Mouse (Mus musculus) CD4-positive, CD25-positive, alpha-beta regulatory T cell, adult 4 months (primary cell): ENCODE measurements around the gene AI837181. TPM values are rescaled to one million over a fixed set of nuclear protein-coding genes. Genes with fewer than 3 reads are reported as not detected.

ENCODE experiments used
- ATAC-seq: one replicate; pipeline ENCODE4 v1.8.0; 2017
- polyA plus RNA-seq, 2 experiments: library from polyadenylated mRNA; unstranded; fragments of 100-300 nt; shearing (Covaris generic); gene quantifications; one replicate each; pipeline ENCODE4 v1.2.1; 2017

Gene AI837181
- polyA plus RNA-seq, 2 experiments from 2014 or later = 20.8 to 28.7 TPM

GRCm38 (mm10) chr19:5473720-5474119, 48.8 kb downstream of the AI837181 start, which contains the start of gene Efemp2:
TSS of gene Efemp2 (plus strand) at chr19:5473954.
- ATAC-seq = peak; percentile 45

GRCm38 (mm10) chr19:5474281-5475068, 49.5 kb downstream of the AI837181 start:
- ATAC-seq = no peak

GRCm38 (mm10) chr19:5475069-5475714, 50.2 kb downstream of the AI837181 start:
- ATAC-seq = no peak

Other genes starting within 250 kb of the AI837181 start
- gene Pacs1, start 152.0 kb upstream of the AI837181 start, polyA plus RNA-seq = 10 to 100 TPM; 16.5 to 21.9 TPM
- 100 to 1,000 TPM; 341 to 465 TPM for gene Sf3b2, start 129.7 kb upstream of the AI837181 start, polyA plus RNA-seq
- gene Gal3st3, start 126.8 kb upstream of the AI837181 start, polyA plus RNA-seq = under 1 TPM in 1 of 2 experiments, not detected in 1; 0.15 TPM
- not detected for gene Catsper1, start 89.4 kb upstream of the AI837181 start, polyA plus RNA-seq
- gene Cst6, start 75.6 kb upstream of the AI837181 start, polyA plus RNA-seq = 1 to 10 TPM; 2.7 to 3.2 TPM
- gene Eif1ad, start 58.4 kb upstream of the AI837181 start, polyA plus RNA-seq = 10 to 100 TPM; 46.1 to 57.1 TPM
- 100 to 1,000 TPM; 246 to 256 TPM for gene Banf1, start 58.0 kb upstream of the AI837181 start, polyA plus RNA-seq
- gene Sart1, start 36.4 kb upstream of the AI837181 start, polyA plus RNA-seq = 10 to 100 TPM; 18.1 to 30.1 TPM
- gene Tsga10ip, start 22.6 kb upstream of the AI837181 start, polyA plus RNA-seq = not detected
- 10 to 100 TPM; 56.0 to 57.2 TPM for gene Drap1, start 165 bp upstream of the AI837181 start, polyA plus RNA-seq
- gene Fosl1, start 22.4 kb downstream of the AI837181 start, polyA plus RNA-seq = not detected
- under 1 TPM; 0.48 to 0.83 TPM for gene Ccdc85b, start 32.8 kb downstream of the AI837181 start, polyA plus RNA-seq
- 100 to 1,000 TPM in 1 of 2 experiments, 10 to 100 TPM in 1; 86.2 to 159 TPM for gene Fibp, start 35.5 kb downstream of the AI837181 start, polyA plus RNA-seq
- gene Ctsw, start 43.4 kb downstream of the AI837181 start, polyA plus RNA-seq = 100 to 1,000 TPM; 136 to 191 TPM
- 1 to 10 TPM; 1.5 to 4.6 TPM for gene Efemp2, start 48.8 kb downstream of the AI837181 start, polyA plus RNA-seq
- 10 to 100 TPM; 44.8 to 51.5 TPM for gene Mus81, start 63.3 kb downstream of the AI837181 start, polyA plus RNA-seq
- gene Cfl1, start 65.3 kb downstream of the AI837181 start, polyA plus RNA-seq = 1,000 to 10,000 TPM; 1,977 to 2,151 TPM
- not detected for gene 1700020D05Rik, start 78.6 kb downstream of the AI837181 start, polyA plus RNA-seq
- gene Snx32, start 85.4 kb downstream of the AI837181 start, polyA plus RNA-seq = 10 to 100 TPM; 20.2 to 23.6 TPM
- gene Ovol1, start 135.5 kb downstream of the AI837181 start, polyA plus RNA-seq = not detected
- 1 to 10 TPM; 3.8 to 7.4 TPM for gene Ap5b1, start 142.9 kb downstream of the AI837181 start, polyA plus RNA-seq
- gene Rnaseh2c, start 176.7 kb downstream of the AI837181 start, polyA plus RNA-seq = 100 to 1,000 TPM in 1 of 2 experiments, 10 to 100 TPM in 1; 55.0 to 102 TPM
- gene Kat5, start 185.1 kb downstream of the AI837181 start, polyA plus RNA-seq = 10 to 100 TPM; 38.8 to 84.9 TPM
- gene Rela, start 212.3 kb downstream of the AI837181 start, polyA plus RNA-seq = 100 to 1,000 TPM; 111 to 174 TPM
- 10 to 100 TPM; 19.0 to 25.6 TPM for gene Sipa1, start 238.6 kb downstream of the AI837181 start, polyA plus RNA-seq